In the genomic region with DNA sequence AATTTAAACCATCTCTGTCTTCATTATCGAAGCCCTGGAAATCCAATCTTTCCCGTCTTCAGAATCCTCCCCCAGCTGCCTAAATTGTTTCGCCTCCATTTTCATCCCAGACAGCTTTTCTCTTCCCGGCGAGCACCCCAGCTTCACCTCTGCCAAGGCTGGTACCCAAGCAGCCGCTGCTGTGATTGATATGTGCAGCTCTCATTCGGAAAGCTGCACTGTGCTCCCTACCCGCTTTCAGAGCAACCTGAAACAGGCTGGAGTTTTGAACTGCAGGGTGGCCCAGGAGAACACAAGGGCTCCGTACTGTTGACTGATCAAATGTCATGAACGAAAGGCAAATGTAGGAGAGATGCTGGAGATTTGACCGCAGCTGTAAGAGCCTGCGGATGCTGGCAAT, we compare ENCODE assay signal across 14 mouse cellular contexts.
DNase-seq lines count a peak whose midpoint lies in the region; ATAC-seq lines count a peak whose summit lies in the region.
"Had no signal": no experiment of that assay in that cellular context is flagged by ENCODE, and none has a peak within 500 bp of the region (broad histone marks: within the 10 kb centered on the region; RNA-seq: fewer than 3 reads in every experiment).

No protein-coding gene starts in this region.

- peak; percentile 5 for DNase-seq in embryo, embryonic 10 days (ENCODE audit: low spot score)
- DNase-seq in embryo, embryonic 9.5 days (ENCODE audit: extremely low spot score) = no peak
- DNase-seq in left cerebral cortex, adult 8-10 months (ENCODE audit: low spot score in 2 of 2) = peak; percentile 15 to 30
- no peak for DNase-seq in left cerebral cortex, postnatal 4 days
- DNase-seq in layer of hippocampus, postnatal 25 days (ENCODE audit: extremely low spot score in 1 of 2, low spot score in 1 of 2) = peak; percentile 13 to 33
- DNase-seq in ovary, postnatal 14 days (ENCODE audit: low spot score) = no peak
- DNase-seq in ovary, postnatal 36 days (ENCODE audit: low spot score) = no peak
- DNase-seq: adrenal gland, postnatal 25 days; cerebellum, adult 9-10 months; heart, postnatal 10 days; liver; lung, postnatal 36 days had no signal

- peak overlapping the region; percentile 52 for H3K4me2 ChIP-seq in neural tube, embryonic 15.5 days
- H3K4me2 ChIP-seq: stomach, embryonic 15.5 days had no signal

- H3K4me3 ChIP-seq in neural tube, embryonic 15.5 days (replicated peaks) = peak overlapping the region; percentile 20
- H3K4me3 ChIP-seq: stomach, embryonic 15.5 days had no signal

- H3K9ac ChIP-seq in neural tube, embryonic 15.5 days (replicated peaks) = no peak overlapping the region
- H3K9ac ChIP-seq: stomach, embryonic 15.5 days had no signal

- no peaks in the 10 kb centered on the region for H3K36me3 ChIP-seq in neural tube, embryonic 15.5 days
- H3K36me3 ChIP-seq: stomach, embryonic 15.5 days had no signal

- H3K4me1 ChIP-seq in neural tube, embryonic 15.5 days = peaks cover 13% of the 10 kb centered on the region
- H3K4me1 ChIP-seq: stomach, embryonic 15.5 days had no signal

- no peaks in the 10 kb centered on the region for H3K27me3 ChIP-seq in neural tube, embryonic 15.5 days (replicated peaks)
- H3K27me3 ChIP-seq: stomach, embryonic 15.5 days had no signal

- H3K27ac ChIP-seq in neural tube, embryonic 15.5 days (replicated peaks) = 0 out of 2 replicates have a peak overlapping the region, but pooled peaks have one; percentile 30
- H3K27ac ChIP-seq: stomach, embryonic 15.5 days had no signal

- WGBS in neural tube, embryonic 15.5 days = 20% methylated on average over 12 of the region's 12 CpGs

- ATAC-seq in neural tube, embryonic 15.5 days (ENCODE audit: low FRiP score) = 0 out of 2 replicates have a peak, but pooled peaks have one; percentile 41

- intact Hi-C loops in left cerebral cortex, postnatal 4 days (cut with DNase I) = no loop called here

- no peaks in the 10 kb centered on the region for H3K9me3 ChIP-seq in neural tube, embryonic 15.5 days (replicated peaks)
- H3K9me3 ChIP-seq: stomach, embryonic 15.5 days had no signal

Comparison
In these comparisons a context has a peak if more than half of its experiments do, and no peak if none do; other contexts are left out.
1. DNase-seq: peak in embryo, embryonic 10 days (single experiment), left cerebral cortex, adult 8-10 months (2 of 2) and layer of hippocampus, postnatal 25 days (2 of 2); none in embryo, embryonic 9.5 days (single experiment), left cerebral cortex, postnatal 4 days (single experiment), ovary, postnatal 14 days (single experiment) and ovary, postnatal 36 days (single experiment).